Mouse (Mus musculus) bone marrow, adult 2 months (tissue): ENCODE data around the gene Gm28308.

ENCODE experiments used
- CTCF ChIP-seq: fragments of 200-500 bp; IDR thresholded peaks from 2 replicates; pipeline ENCODE4 v1.5.1; 2011; ENCODE audit warnings: low read length, control low read depth; ENCODE audit not compliant: control insufficient read depth, insufficient read depth
- POLR2A ChIP-seq: fragments of 200-500 bp; IDR thresholded peaks from 2 replicates; pipeline ENCODE4 v1.6.1; 2011; ENCODE audit warnings: low read depth, mild to moderate bottlenecking, control low read depth, low read length, borderline replicate concordance; ENCODE audit not compliant: control insufficient read depth

DNA sequence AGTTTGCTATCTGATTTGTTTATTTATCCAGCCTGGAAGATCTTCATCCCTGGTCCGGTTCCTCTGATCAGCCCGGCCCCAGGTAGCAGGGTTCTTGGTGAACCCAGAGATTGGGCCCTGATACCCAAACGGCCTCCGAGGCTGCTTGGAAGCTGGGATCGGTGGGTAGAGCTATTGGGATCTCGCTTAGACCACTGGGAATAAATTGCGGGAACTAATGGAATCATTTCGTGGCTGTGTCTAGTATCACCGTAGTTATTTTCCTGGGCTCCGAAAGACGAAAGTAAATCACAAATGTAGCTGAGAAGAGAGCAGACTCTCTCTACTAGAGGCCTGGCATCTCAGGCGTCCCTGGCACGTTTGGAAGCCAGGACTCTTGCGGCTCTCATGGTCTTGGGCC is 7.9 kb downstream of the Gm28308 start:
- TF ChIP-seq CTCF (no peak), POLR2A (no peak)
